Comparison of ENCODE assay signal across 23 mouse cellular contexts in the genomic region with DNA sequence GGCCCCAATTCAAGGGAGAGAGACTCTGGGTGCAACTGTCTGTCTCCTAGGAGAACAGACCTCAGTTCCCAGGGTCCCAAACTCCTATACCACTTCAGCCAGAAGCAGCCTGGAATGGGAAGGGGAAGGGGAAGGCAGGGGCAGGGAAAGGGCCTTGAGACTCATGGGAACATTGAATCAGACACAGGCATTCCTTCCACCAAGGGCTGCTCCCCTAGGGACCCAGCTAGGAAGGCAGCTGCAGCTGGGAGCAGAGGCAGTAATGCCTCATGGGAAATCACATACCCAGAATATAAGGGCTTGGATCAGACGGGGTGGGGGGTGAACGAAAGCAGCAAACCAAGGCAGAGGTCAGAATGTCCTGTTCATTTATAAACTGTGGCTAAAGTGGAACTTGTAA. TPM values are rescaled to one million over a fixed set of nuclear protein-coding genes. Genes with fewer than 3 reads are reported as not detected.
DNase-seq lines count a peak whose midpoint lies in the region; ATAC-seq and TF ChIP-seq lines count a peak whose summit lies in the region.
"Had no signal": no experiment of that assay in that cellular context is flagged by ENCODE, and none has a peak within 500 bp of the region (broad histone marks: within the 10 kb centered on the region; RNA-seq: fewer than 3 reads in every experiment).

No protein-coding gene starts in this region.

- no peaks in the 10 kb centered on the region for H3K27me3 ChIP-seq in kidney, adult 2 months (replicated peaks; ENCODE audit: control insufficient read depth, insufficient read depth, low read length)
- no peaks in the 10 kb centered on the region for H3K27me3 ChIP-seq in kidney, embryonic 14.5 days (ENCODE audit: control insufficient read depth, insufficient read depth, low read length)
- no peaks in the 10 kb centered on the region for H3K27me3 ChIP-seq in heart, embryonic 11.5 days (ENCODE audit: control insufficient read depth, insufficient read depth, low read length)
- H3K27me3 ChIP-seq in lung, postnatal 0 days (replicated peaks; ENCODE audit: insufficient read depth, low read length) = no peaks in the 10 kb centered on the region
- no peaks in the 10 kb centered on the region for H3K27me3 ChIP-seq in limb, embryonic 10.5 days (ENCODE audit: low read depth, poor library complexity, severe bottlenecking)
- H3K27me3 ChIP-seq: heart, embryonic 13.5 days; limb, embryonic 13.5 days; liver, embryonic 15.5 days; neural tube, embryonic 12.5 days; Patski had no signal

- H3K27ac ChIP-seq in kidney, adult 2 months (ENCODE audit: insufficient read depth, low read depth, low read length) = no peak overlapping the region; the same call in 1 of the 2 replicates
- H3K27ac ChIP-seq in kidney, embryonic 14.5 days (ENCODE audit: low read depth, low read length) = no peak overlapping the region
- H3K27ac ChIP-seq in heart, embryonic 11.5 days (ENCODE audit: low read depth, low read length) = no peak overlapping the region
- H3K27ac ChIP-seq in lung, postnatal 0 days (ENCODE audit: low read length) = no peak overlapping the region
- H3K27ac ChIP-seq in limb, embryonic 10.5 days = no peak overlapping the region
- H3K27ac ChIP-seq: heart, embryonic 13.5 days; left cerebral cortex, adult 2 months; limb, embryonic 13.5 days; liver, embryonic 15.5 days; neural tube, embryonic 12.5 days had no signal

- WGBS in kidney, adult 2 months = 82% methylated on average over 2 of the region's 2 CpGs
- WGBS in kidney, embryonic 14.5 days = 95% methylated on average over 2 of the region's 2 CpGs
- WGBS in heart, embryonic 11.5 days (ENCODE audit: insufficient replicate concordance) = 93% methylated on average over 2 of the region's 2 CpGs
- 83% methylated on average over 2 of the region's 2 CpGs for WGBS in lung, postnatal 0 days
- 92% methylated on average over 2 of the region's 2 CpGs for WGBS in limb, embryonic 10.5 days

- H3K36me3 ChIP-seq in kidney, adult 2 months (ENCODE audit: control insufficient read depth, insufficient read depth, low read length) = peaks cover 3% of the 10 kb centered on the region
- peaks cover 60% of the 10 kb centered on the region for H3K36me3 ChIP-seq in kidney, embryonic 14.5 days (ENCODE audit: control insufficient read depth, insufficient read depth, low read length)
- H3K36me3 ChIP-seq in heart, embryonic 11.5 days (ENCODE audit: control insufficient read depth, insufficient read depth, low read length) = peaks cover 27% of the 10 kb centered on the region
- peaks cover 12% of the 10 kb centered on the region; the same call in 1 of the 2 replicates for H3K36me3 ChIP-seq in lung, postnatal 0 days (ENCODE audit: insufficient read depth, low read length)
- peaks cover 75% of the 10 kb centered on the region for H3K36me3 ChIP-seq in limb, embryonic 10.5 days

- H3K4me1 ChIP-seq in kidney, adult 2 months (ENCODE audit: control insufficient read depth, insufficient read depth, low read length) = no peaks in the 10 kb centered on the region
- peaks cover 2% of the 10 kb centered on the region; the same call in 1 of the 2 replicates for H3K4me1 ChIP-seq in kidney, embryonic 14.5 days (ENCODE audit: control insufficient read depth, insufficient read depth, low read length)
- H3K4me1 ChIP-seq in heart, embryonic 11.5 days (ENCODE audit: control insufficient read depth, insufficient read depth, low read length) = no peaks in the 10 kb centered on the region
- no peaks in the 10 kb centered on the region for H3K4me1 ChIP-seq in lung, postnatal 0 days (ENCODE audit: insufficient read depth, low read depth, low read length)
- H3K4me1 ChIP-seq in limb, embryonic 10.5 days = 0 out of 2 replicates have a peak, but pooled peaks cover under 1% of the 10 kb centered on the region
- H3K4me1 ChIP-seq: heart, embryonic 13.5 days; limb, embryonic 13.5 days; liver, embryonic 15.5 days; megakaryocyte, embryonic 14.5 days; neural tube, embryonic 12.5 days had no signal

- H3K9ac ChIP-seq in kidney, embryonic 14.5 days (ENCODE audit: low read depth, low read length) = no peak overlapping the region
- 0 out of 2 replicates have a peak overlapping the region, but pooled peaks have one; percentile 22 for H3K9ac ChIP-seq in heart, embryonic 11.5 days (ENCODE audit: low read depth, low read length)
- no peak overlapping the region for H3K9ac ChIP-seq in lung, postnatal 0 days (replicated peaks; ENCODE audit: low read depth)
- H3K9ac ChIP-seq: heart, embryonic 13.5 days; limb, embryonic 13.5 days; liver, embryonic 15.5 days; neural tube, embryonic 12.5 days had no signal

- no peak for TF ChIP-seq CTCF in kidney, adult 2 months (conservative IDR thresholded peaks at IDR 0.05; ENCODE audit: insufficient read depth, insufficient read length, low read depth, low read length)
- TF ChIP-seq CTCF in lung, postnatal 0 days (IDR thresholded peaks at IDR 0.05) = no peak

- no peak overlapping the region for H3K4me2 ChIP-seq in kidney, embryonic 14.5 days (replicated peaks; ENCODE audit: low read depth, low read length)
- H3K4me2 ChIP-seq in heart, embryonic 11.5 days = no peak overlapping the region
- peak overlapping the region; percentile 12; the same call in 1 of the 2 replicates for H3K4me2 ChIP-seq in lung, postnatal 0 days (replicated peaks; ENCODE audit: low read depth, low read length)
- H3K4me2 ChIP-seq: heart, embryonic 13.5 days; limb, embryonic 13.5 days; liver, embryonic 15.5 days; neural tube, embryonic 12.5 days had no signal

- TF ChIP-seq EP300 in lung, postnatal 0 days (IDR thresholded peaks at IDR 0.05) = no peak

- H3K9me3 ChIP-seq in kidney, embryonic 14.5 days (ENCODE audit: control insufficient read depth, low read length) = no peaks in the 10 kb centered on the region
- no peaks in the 10 kb centered on the region for H3K9me3 ChIP-seq in heart, embryonic 11.5 days (replicated peaks; ENCODE audit: control insufficient read depth, low read length)
- H3K9me3 ChIP-seq in lung, postnatal 0 days (ENCODE audit: low read length) = no peaks in the 10 kb centered on the region
- H3K9me3 ChIP-seq in limb, embryonic 10.5 days (replicated peaks) = no peaks in the 10 kb centered on the region
- H3K9me3 ChIP-seq: heart, embryonic 13.5 days; limb, embryonic 13.5 days; liver, embryonic 15.5 days; megakaryocyte, embryonic 14.5 days; neural tube, embryonic 12.5 days had no signal

- no peak for TF ChIP-seq POLR2A in kidney, adult 2 months (IDR thresholded peaks at IDR 0.05; ENCODE audit: low read depth, low read length)

- DNase-seq in gastrocnemius, postnatal 25 days = peak; percentile 61
- no peak for DNase-seq in gastrocnemius, adult 18-20 months (ENCODE audit: low spot score)
- peak; percentile 35 for DNase-seq in kidney, adult 2 months
- peak; percentile 14 for DNase-seq in lung, postnatal 0 days (ENCODE audit: low spot score)
- no peak for DNase-seq in limb, embryonic 10.5 days (ENCODE audit: low spot score)
- DNase-seq: cerebellum, adult 2 months had no signal

- no peak overlapping the region for H3K4me3 ChIP-seq in kidney, adult 2 months (ENCODE audit: insufficient read depth, low read depth, low read length)
- H3K4me3 ChIP-seq in kidney, embryonic 14.5 days (ENCODE audit: low read length) = no peak overlapping the region
- no peak overlapping the region for H3K4me3 ChIP-seq in heart, embryonic 11.5 days (ENCODE audit: low read depth, low read length)
- H3K4me3 ChIP-seq in lung, postnatal 0 days (ENCODE audit: low read depth, low read length) = no peak overlapping the region
- no peak overlapping the region for H3K4me3 ChIP-seq in limb, embryonic 10.5 days
- H3K4me3 ChIP-seq: heart, embryonic 13.5 days; left cerebral cortex, adult 2 months; limb, embryonic 13.5 days; liver, embryonic 15.5 days; megakaryocyte, embryonic 14.5 days; neural tube, embryonic 12.5 days had no signal

- no peak for ATAC-seq in kidney, embryonic 14.5 days (ENCODE audit: low FRiP score, low TSS enrichment)
- no peak for ATAC-seq in heart, embryonic 11.5 days (replicated peaks; ENCODE audit: insufficient number of reproducible peaks, low FRiP score, low TSS enrichment)
- ATAC-seq in lung, postnatal 0 days = peak; percentile 45
- no peak for ATAC-seq in activated CD4-positive, CD25-positive, alpha-beta regulatory T cell, adult 4 months
- ATAC-seq: Patski had no signal

RNA-seq across cellular contexts. Expression of a gene that starts 2.5 kb away (rescaled TPM):
- 1 to 10 TPM; 3.3 to 3.9 TPM for total RNA-seq in gastrocnemius, postnatal 25 days (2021)
- 1 to 10 TPM; 2.4 to 3.1 TPM for total RNA-seq in gastrocnemius, adult 18-20 months (2021)
- polyA plus RNA-seq in kidney, adult 2 months (2012; rRNA removed) = 2.2 and 4.1 TPM in 2 replicates
- 0.44 TPM in 1 of 2 replicates, not detected in the other for polyA plus RNA-seq in kidney, embryonic 14.5 days (2014; fragmentation: Nextera tagmentation; extraction: Ambion mirVana)
- polyA plus RNA-seq in heart, embryonic 11.5 days (2014; fragmentation: Nextera tagmentation; extraction: Ambion mirVana) = not detected in 2 replicates
- 111 and 138 TPM in 2 replicates for polyA plus RNA-seq in lung, postnatal 0 days (2015; fragmentation: Nextera tagmentation; extraction: Ambion mirVana)
- polyA plus RNA-seq in activated CD4-positive, CD25-positive, alpha-beta regulatory T cell, adult 4 months (2017; shearing (Covaris generic)) = not detected
- polyA plus RNA-seq in limb, embryonic 10.5 days (2016; fragmentation: Nextera tagmentation; extraction: Ambion mirVana) = not detected in 2 replicates
- total RNA-seq: common myeloid progenitor, adult 5-6 weeks had no signal
- polyA plus RNA-seq: forebrain, embryonic 11.5 days; heart, embryonic 13.5 days; limb, embryonic 13.5 days; liver, embryonic 15.5 days; neural tube, embryonic 12.5 days; Patski; small intestine, adult 2 months; stomach, embryonic 14.5 days had no signal

RNA-seq across cellular contexts. Expression of a gene that starts 18.6 kb away (rescaled TPM):
- 1 to 10 TPM; 5.2 to 7.3 TPM for total RNA-seq in gastrocnemius, postnatal 25 days (2021)
- total RNA-seq in gastrocnemius, adult 18-20 months (2021) = 1 to 10 TPM; 3.7 to 4.6 TPM
- 4.9 and 5.1 TPM in 2 replicates for polyA plus RNA-seq in kidney, adult 2 months (2012; rRNA removed)
- polyA plus RNA-seq in kidney, embryonic 14.5 days (2014; fragmentation: Nextera tagmentation; extraction: Ambion mirVana) = 63.0 and 69.6 TPM in 2 replicates
- polyA plus RNA-seq in heart, embryonic 11.5 days (2014; fragmentation: Nextera tagmentation; extraction: Ambion mirVana) = 56.6 and 59.7 TPM in 2 replicates
- 35.9 and 37.0 TPM in 2 replicates for polyA plus RNA-seq in lung, postnatal 0 days (2015; fragmentation: Nextera tagmentation; extraction: Ambion mirVana)
- polyA plus RNA-seq in activated CD4-positive, CD25-positive, alpha-beta regulatory T cell, adult 4 months (2017; shearing (Covaris generic)) = under 1 TPM in 1 of 2 experiments, not detected in 1; 0.15 TPM
- polyA plus RNA-seq in limb, embryonic 10.5 days (2016; fragmentation: Nextera tagmentation; extraction: Ambion mirVana) = 95.0 and 98.8 TPM in 2 replicates
- total RNA-seq: common myeloid progenitor, adult 5-6 weeks had no signal

RNA-seq across cellular contexts. Expression of a gene that starts 42.7 kb away (rescaled TPM):
- 10 to 100 TPM; 23.7 to 25.5 TPM for total RNA-seq in gastrocnemius, postnatal 25 days (2021)
- total RNA-seq in gastrocnemius, adult 18-20 months (2021) = 10 to 100 TPM; 24.5 to 24.7 TPM
- 76.4 and 81.0 TPM in 2 replicates for polyA plus RNA-seq in kidney, adult 2 months (2012; rRNA removed)
- polyA plus RNA-seq in kidney, embryonic 14.5 days (2014; fragmentation: Nextera tagmentation; extraction: Ambion mirVana) = 159 and 250 TPM in 2 replicates
- polyA plus RNA-seq in heart, embryonic 11.5 days (2014; fragmentation: Nextera tagmentation; extraction: Ambion mirVana) = 136 and 149 TPM in 2 replicates
- polyA plus RNA-seq in lung, postnatal 0 days (2015; fragmentation: Nextera tagmentation; extraction: Ambion mirVana) = 67.1 and 72.9 TPM in 2 replicates
- polyA plus RNA-seq in activated CD4-positive, CD25-positive, alpha-beta regulatory T cell, adult 4 months (2017; shearing (Covaris generic)) = 100 to 1,000 TPM in 1 of 2 experiments, 10 to 100 TPM in 1; 97.6 to 127 TPM
- polyA plus RNA-seq in limb, embryonic 10.5 days (2016; fragmentation: Nextera tagmentation; extraction: Ambion mirVana) = 360 and 374 TPM in 2 replicates

RNA-seq across cellular contexts. Expression of a gene that starts 42.9 kb away (rescaled TPM):
- not detected for total RNA-seq in gastrocnemius, postnatal 25 days (2021)
- total RNA-seq in gastrocnemius, adult 18-20 months (2021) = not detected
- polyA plus RNA-seq in kidney, adult 2 months (2012; rRNA removed) = 0.88 and 1.5 TPM in 2 replicates
- polyA plus RNA-seq in kidney, embryonic 14.5 days (2014; fragmentation: Nextera tagmentation; extraction: Ambion mirVana) = 1.1 and 1.8 TPM in 2 replicates
- 0.42 and 0.56 TPM in 2 replicates for polyA plus RNA-seq in heart, embryonic 11.5 days (2014; fragmentation: Nextera tagmentation; extraction: Ambion mirVana)
- 3.9 and 4.4 TPM in 2 replicates for polyA plus RNA-seq in lung, postnatal 0 days (2015; fragmentation: Nextera tagmentation; extraction: Ambion mirVana)
- under 1 TPM in 1 of 2 experiments, not detected in 1; 0.29 TPM for polyA plus RNA-seq in activated CD4-positive, CD25-positive, alpha-beta regulatory T cell, adult 4 months (2017; shearing (Covaris generic))
- polyA plus RNA-seq in limb, embryonic 10.5 days (2016; fragmentation: Nextera tagmentation; extraction: Ambion mirVana) = 1.3 and 1.5 TPM in 2 replicates
- total RNA-seq: common myeloid progenitor, adult 5-6 weeks had no signal
- polyA plus RNA-seq: small intestine, adult 2 months had no signal

RNA-seq across cellular contexts. Expression of a gene that starts 46.8 kb away (rescaled TPM):
- not detected for total RNA-seq in gastrocnemius, postnatal 25 days (2021)
- total RNA-seq in gastrocnemius, adult 18-20 months (2021) = not detected
- polyA plus RNA-seq in kidney, adult 2 months (2012; rRNA removed) = not detected in 2 replicates
- polyA plus RNA-seq in kidney, embryonic 14.5 days (2014; fragmentation: Nextera tagmentation; extraction: Ambion mirVana) = not detected in 2 replicates
- polyA plus RNA-seq in heart, embryonic 11.5 days (2014; fragmentation: Nextera tagmentation; extraction: Ambion mirVana) = not detected in 2 replicates
- not detected in 2 replicates for polyA plus RNA-seq in lung, postnatal 0 days (2015; fragmentation: Nextera tagmentation; extraction: Ambion mirVana)
- polyA plus RNA-seq in activated CD4-positive, CD25-positive, alpha-beta regulatory T cell, adult 4 months (2017; shearing (Covaris generic)) = not detected
- polyA plus RNA-seq in limb, embryonic 10.5 days (2016; fragmentation: Nextera tagmentation; extraction: Ambion mirVana) = not detected in 2 replicates
- total RNA-seq: adrenal gland, adult 18-20 months; common myeloid progenitor, adult 5-6 weeks; left cerebral cortex, adult 2 months; midbrain, postnatal 0 days had no signal
- polyA plus RNA-seq: cerebellum, adult 2 months; embryonic facial prominence, embryonic 14.5 days; forebrain, embryonic 11.5 days; heart, embryonic 13.5 days; limb, embryonic 13.5 days; liver, embryonic 15.5 days; neural tube, embryonic 12.5 days; small intestine, adult 2 months; stomach, embryonic 14.5 days had no signal

Comparison
In these comparisons a context has a peak if more than half of its experiments do, and no peak if none do; other contexts are left out.
1. DNase-seq: peak in gastrocnemius, postnatal 25 days (single experiment), kidney, adult 2 months (single experiment) and lung, postnatal 0 days (single experiment); none in gastrocnemius, adult 18-20 months (single experiment) and limb, embryonic 10.5 days (single experiment).
2. RNA of a gene that starts 2.5 kb away (polyA plus RNA-seq): 111 to 138 TPM in lung, postnatal 0 days; 2.2 to 4.1 TPM in kidney, adult 2 months, 0.44 TPM in kidney, embryonic 14.5 days, not detected in heart, embryonic 11.5 days, not detected in activated CD4-positive, CD25-positive, alpha-beta regulatory T cell, adult 4 months and not detected in limb, embryonic 10.5 days; every median in the first group is over 10 times any median in the second.